Mouse (Mus musculus) mouse embryonic stem cell (cell line): ENCODE data around the gene Rgp1.
"Not testable (repeated sequence)": the region's sequence is repeated elsewhere in the genome, so short reads cannot be mapped to it uniquely, and the experiment has no call there.

Experiments
- in situ Hi-C, 2 experiments: fragments of 300-500 bp; cut with MboI; formaldehyde crosslinking; loops; 1 replicate in 1 of 2; 3 replicates in 1 of 2; pipeline ENCODE4 v1.14.3; 2019 to 2020; ENCODE audit warnings: low sequenced_read_pairs in 2 of 2, low pct_unique_long_range_greater_than_20kb in 1 of 2, mixed read lengths in 1 of 2; ENCODE audit not compliant: unreplicated experiment in 1 of 2

Gene Rgp1

DNA sequence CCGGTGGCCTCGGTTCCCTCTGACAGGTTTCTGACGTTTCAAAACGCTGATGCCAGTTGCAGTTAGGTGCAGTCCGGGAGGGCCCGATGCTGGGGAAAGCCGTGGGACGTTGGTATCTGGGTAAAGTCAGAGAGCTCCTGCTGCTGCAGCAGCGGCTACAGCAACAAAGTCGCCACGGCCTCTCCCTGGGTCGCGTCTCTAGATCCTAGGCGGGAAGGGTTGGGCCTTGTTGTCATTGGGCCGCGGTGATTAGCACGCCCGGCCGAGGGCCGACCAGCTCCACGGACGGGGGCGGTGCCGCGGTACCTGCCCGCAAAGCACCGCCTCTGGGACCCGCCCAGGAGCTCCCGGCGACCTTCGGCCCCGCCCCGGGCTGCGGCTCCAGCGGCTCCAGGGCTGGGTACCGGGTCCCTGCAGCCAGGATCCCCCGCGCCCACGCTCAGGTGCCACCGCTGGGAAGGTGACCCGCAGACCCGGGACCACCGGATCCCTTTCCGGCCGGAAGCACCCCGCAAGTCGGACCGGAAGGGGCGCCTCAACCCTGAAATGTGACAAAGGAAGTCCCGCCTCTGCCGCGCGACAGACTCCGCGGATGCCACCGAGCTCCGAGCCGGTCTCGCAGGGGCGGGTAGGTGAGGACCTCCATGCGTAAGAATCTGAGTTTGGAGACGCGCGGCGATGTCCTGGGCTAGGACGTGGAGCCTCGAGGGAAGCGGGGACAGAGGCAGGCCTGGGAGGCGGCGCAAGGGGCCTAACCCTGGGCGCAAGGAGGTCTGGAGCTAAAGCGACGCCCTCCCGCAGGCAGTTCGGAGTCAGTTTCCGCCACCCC, at the start of gene Rgp1, which contains the start of gene Gba2:
Rgp1 (plus strand) TSS at position 340 of the 829 bp plus-strand sequence.
Gba2 (minus strand) TSS at position 498 of the 829 bp plus-strand sequence.
- in situ Hi-C loops: no loop called here

DNA sequence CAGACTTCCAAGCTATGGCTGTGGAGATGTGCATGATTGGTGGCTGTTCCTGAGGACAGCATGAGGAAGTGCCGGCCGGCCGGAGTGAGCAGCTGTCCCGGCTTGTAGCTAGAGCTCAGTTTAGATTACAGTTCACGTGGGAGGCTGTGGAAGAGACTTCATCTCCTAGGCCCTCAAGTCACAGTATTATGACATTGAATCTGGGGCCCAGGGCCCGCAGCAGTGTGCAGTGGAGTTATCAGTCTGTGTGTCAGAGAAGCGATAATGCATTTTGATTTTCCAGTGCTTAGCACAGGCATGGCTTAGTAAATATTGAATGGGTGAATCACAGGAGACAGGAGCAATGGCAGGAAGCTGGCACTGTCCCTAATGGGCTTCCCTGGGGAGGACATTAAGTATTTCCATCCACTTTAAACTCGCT, 48.4 kb upstream of the Rgp1 start:
- in situ Hi-C loops: no loop called here

DNA sequence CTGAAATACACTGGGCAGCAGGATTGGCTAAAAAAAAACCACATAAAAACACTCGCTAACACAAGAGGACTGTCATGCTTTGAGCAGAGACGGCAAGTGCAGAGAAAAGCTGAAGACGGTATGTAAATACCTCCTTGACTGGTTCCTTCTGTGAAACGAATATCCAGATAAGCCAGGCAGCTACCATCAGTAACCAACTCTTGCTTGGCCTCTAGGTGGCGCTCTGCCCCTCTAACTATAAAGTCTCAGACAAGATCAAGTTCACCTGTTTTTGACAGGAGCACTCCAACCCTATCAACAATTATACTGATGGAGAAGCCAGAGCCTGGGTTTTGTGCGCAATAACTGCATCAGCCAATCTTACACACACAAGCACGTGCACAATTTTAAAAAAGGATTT, 47.9 kb upstream of the Rgp1 start:
- in situ Hi-C loops: no loop called here

DNA sequence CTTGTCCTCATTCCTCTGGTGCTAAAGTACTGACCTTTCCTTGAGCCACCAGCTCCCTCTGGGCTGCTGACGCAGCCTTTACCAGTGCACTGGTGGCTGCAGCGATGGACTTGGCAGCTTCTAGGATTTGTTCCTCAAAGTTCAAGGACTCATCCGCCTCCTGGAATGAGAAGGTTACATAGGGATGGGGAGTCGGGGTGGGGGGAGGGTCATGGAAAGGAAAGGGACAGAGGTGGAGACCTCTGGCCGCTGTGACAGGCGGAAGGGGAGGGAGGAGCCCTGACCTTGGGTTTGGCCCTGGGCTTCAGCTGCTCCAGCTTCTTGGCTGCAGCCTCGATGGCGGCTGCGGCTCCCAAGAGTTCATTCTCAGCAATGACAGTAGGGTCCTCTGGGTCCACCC, 45.2 kb upstream of the Rgp1 start:
- in situ Hi-C loops: no loop called here

DNA sequence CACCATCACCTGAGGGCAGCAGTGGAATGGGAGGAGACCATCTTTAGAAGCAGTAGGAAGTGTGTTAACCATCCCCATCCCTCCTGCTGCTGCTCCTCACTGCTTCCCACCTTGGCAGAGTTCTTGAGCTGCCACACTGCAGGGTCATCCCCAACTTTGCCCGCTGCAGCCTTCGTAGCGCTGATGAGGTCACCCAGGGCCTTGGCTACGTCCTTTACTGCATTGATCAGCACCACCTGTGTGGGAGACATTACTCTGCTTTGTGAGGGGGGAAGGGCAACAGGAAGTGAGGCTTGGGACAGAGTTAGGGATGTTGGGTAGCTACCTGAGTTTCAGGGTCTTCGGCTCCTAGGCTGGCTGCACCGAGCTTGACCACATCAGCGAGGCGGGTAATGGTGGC, 42.9 kb upstream of the Rgp1 start:
- in situ Hi-C loops: no loop called here

DNA sequence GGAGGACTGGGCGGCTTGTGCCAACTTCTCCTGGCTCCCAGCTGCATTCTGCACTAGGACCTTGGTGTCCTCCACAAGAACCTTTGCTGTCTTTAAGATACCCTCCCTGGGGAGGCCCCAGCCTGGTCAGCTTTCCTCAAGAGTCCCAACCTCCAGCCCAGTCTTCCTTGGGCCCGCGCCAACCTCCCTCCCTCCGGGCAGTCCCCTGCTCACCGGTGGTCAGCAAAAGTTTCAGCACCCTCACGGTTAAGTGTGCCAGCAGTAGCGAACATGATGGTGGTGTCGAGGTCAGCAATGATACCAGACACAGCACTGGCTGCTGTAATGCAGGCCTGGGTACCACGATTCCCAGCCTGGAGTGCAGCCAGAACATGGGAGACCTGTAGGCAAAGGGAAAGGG, 42.5 kb upstream of the Rgp1 start:
- in situ Hi-C loops: no loop called here

DNA sequence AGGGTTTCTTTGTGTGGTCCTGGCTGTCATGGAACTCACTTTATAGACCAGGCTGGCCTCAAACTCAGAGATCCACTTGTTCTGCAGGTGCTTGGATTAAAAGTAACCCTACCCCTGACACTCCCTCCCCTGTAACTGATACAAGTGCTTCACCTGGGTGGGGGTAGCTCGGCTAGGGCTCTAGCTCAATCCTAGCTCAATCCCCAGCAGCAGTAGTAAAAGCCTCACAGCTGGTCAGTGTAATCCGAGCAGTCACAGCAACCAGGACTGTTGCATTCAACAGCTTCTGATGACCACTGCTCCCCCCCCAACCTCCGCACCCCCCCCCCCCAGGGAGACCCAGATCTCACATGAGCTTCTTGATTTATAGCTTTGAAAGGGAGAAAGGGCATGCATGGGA, 36.5 kb upstream of the Rgp1 start:
- in situ Hi-C loops: no loop called here

DNA sequence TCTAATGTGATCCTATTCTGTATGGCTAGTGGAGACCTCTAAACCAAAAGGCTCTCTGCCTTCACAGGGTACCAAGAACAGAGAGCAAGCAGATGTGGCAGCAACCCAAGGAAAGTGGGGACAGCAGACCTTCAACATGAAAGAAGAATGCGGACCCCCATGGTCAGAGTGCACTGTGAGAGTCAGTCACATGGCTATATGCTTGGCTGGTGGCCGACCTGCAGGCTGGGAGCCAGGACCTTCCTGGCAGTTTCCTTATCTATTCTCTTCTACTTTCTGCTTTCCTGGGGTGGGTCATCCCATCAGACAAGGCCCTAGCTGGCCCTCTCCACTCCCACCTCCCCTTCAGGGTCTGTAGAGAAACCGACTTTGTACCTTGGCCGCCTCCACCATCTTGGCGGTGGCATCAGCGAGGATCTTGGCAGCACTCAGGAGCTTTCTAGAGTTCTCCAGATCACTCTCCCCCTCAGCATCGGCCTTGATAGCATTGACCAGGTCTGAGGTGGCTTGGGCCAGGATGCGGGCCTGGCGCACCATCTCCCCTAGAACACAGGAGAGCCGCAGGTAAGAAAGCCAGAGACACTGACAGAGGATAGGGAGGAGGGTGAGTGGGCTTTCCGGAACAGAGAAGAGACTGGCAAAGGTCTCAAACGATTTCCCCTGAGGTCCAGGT, 32.0 kb upstream of the Rgp1 start:
- in situ Hi-C loops: no loop called here

DNA sequence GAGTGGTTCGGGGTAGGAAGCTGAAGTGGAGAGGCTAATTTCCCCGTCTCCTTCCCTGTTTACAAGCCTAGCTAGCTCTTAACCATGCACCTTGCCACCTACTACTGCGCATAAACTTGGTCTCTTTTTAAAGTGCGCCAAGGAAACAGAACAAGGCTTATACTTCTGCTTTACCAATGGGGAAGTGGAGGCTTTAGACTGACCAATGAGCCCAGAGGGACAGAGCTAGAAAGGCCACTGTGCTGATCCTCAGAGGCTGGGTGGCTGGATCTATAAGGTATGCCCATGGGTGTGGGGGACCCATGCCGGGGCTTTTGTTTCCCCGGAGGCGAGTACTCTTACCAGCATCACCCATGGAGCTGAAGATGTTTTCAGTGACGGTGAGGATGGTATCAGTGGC, 31.4 kb upstream of the Rgp1 start:
- in situ Hi-C loops: no loop called here

DNA sequence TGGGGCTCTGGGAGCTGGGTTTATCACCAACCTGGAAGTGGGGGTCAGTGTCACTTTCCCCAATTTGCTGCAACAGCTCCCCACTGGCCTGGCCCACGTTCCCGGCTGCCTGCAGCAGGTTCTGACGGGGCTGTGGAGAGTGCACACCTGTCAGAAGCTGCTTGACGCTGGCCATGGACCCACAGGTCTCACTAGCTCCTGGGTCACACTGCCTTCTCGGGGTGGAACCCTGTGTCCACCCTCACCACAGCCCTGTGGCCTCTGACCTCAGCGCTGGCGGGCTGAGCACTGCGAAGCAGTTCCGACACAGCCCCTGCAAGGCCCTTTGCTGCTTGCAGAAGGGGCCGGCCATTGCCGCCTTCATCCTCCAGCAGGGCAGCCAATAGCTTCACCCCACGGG, 29.5 kb upstream of the Rgp1 start:
- in situ Hi-C loops: no loop called here

DNA sequence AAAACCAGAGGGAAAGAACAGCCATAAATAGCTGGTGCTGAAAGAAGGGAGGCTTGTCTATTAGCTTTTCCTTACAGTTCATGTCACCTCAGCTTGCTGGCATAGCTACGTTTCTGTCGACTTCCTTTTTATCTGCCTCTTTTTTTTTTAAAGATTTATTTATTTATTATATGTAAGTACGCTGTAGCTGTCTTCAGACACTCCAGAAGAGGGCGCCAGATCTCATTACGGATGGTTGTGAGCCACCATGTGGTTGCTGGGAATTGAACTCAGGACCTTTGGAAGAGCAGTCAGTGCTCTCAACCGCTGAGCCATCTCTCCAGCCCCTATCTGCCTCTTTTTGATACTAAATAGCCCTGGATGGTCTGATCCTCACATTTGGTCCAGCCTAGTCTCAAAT, 26.7 kb upstream of the Rgp1 start:
- in situ Hi-C loops: not testable (repeated sequence)

DNA sequence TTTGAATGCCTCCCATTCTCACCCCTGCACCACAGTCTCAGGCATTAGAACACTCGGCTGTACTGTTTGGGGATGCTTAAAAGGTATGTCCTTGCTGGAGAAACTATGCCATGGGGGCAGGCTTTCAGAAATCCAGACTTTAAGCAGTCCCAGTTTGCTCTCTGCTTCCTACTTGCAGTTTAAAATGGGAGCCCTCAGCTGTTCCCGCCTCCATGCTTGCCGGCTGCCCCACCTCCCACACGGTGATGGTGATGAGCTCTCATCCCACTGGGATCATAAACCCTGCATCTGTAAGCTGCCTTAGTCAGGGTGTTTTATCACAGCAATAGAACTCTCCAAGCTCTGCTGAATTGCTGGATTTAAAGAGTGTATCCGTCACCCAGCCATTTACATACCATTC, 26.1 kb upstream of the Rgp1 start:
- in situ Hi-C loops: no loop called here

DNA sequence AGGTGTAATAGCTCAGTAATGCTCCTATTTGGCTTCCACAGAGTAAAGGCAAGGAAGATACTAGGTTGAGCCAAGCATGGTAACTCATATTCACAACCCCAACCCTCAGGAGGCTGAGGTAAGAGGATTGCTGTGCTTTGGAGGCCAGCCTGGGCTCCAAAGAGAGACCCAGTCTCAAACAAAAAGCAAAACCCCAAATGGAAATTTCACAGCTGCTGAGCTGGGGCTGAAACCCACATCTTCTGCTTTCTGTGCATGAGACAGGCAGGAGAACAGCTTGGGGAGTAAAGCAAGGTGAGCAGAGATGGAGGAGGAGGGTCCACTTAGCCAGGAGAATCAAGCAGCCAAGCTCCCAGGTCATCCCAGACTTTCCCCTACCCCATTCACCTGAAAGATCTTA, 24.6 kb upstream of the Rgp1 start:
- in situ Hi-C loops: no loop called here

DNA sequence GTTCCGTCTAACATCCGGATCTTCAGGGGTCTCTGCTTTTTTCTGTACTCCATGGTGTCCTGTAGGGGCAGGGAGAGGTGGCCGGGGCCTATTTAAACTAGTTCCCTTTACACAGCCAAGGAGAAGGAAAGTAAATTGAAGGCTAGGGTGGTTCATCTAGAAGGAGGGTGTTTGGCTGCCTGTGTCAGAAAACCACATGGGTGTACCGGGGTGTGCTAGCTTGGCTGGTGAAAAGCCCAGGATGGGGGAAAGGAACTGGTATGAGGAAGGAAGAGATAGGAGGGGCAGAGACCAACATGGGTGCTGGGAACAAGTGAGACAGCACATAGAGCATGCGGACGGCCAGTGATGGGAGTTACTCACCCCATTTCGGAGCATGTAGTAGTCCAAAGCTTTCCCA, 22.6 kb upstream of the Rgp1 start:
- in situ Hi-C loops: no loop called here

DNA sequence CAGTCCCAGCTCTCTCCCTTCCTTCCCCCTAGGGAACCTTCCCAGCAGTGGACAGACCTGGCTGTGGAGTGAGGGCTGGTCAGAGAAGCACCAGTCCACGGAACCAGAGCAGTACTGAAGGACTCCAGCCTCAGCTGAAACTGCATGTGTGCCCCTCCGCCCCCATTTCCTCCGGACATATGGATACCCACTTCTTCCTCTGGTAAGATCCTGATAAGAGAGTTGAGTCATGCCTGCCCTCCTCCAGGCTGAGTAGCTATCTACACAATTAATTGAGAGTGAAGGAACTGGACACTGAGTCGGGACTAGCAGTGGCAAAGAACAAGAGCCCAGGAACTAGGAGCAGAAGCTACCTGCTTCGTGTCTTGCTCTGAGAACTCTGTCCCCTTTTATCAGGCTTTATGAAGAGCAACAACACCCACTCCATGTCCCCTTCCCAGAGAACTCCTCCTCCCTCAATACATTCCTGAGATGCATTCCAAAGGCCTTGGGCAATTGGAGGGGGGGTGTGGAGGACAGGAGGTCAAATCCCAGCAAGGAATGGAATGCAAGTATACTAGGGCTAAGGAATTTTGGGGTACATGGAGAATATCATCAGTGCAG, 20.4 kb upstream of the Rgp1 start:
- in situ Hi-C loops: no loop called here

DNA sequence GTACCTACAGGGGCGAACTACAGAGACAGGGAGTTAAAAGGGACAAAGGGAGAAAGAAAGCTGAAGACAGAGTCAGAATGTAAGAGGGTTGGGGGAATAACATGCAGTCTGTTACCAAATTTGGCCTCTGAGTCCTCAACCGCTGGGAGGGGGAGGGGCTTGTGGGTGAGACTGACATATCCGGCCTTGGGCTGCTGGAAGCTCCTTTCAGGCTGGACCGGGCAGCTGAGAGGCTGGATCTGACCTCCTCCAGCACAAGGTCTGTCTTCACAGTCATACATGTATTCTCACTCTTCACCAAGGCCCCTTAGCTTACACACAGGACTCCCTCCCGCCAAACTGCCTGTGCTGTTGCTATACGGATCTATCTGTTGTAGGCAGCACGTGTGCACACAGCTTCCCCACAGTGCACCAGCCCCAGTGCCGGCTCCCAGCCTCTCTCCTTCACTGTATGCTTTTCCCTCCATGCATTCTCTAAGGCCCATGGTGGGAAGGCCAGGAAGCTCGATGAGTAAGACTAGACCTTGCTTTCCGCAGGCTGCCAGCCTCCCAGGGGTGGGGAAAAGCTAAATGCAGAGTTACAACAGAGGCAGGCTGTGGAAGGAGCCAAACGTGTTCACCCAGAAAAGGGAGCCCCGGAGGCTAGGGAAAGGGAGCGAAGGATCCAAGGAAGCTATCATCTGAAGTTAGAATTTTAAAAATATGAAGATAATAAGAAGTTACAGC, 19.7 kb upstream of the Rgp1 start:
- in situ Hi-C loops: no loop called here

DNA sequence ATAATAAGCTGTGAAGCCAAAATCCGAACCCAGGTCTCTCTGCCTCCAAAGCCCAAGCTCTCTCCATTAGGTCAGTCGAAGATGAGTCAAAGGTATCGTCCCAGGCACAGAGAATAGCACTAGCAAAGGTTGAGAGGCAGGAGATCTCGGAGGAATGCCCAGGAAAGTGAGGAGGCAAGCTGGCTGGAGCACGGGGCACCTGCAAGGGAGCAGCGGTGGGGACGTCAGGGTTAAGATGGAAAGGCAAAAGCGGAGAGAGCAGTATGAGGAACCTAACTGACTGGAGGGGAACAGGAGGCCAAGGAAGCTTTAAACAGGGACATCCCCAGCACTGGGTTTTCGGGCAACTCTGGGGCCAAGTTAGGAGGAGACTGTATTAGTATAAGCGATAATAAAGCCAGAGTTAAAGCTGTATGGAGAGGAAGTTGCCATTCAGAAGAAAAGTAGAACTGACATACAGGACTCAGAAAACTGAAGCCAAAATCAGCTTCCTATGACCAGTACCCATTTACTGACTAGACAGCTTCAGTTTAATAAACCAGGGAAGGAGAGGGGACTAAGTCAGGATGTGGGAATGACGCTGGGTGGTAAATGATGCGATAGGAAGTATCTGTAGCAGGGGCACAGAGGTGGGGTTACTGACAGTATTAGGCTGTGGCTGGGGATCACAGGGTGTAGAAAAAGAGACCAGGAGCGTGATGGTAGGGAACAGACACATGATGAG, 18.8 kb upstream of the Rgp1 start:
- in situ Hi-C loops: no loop called here

DNA sequence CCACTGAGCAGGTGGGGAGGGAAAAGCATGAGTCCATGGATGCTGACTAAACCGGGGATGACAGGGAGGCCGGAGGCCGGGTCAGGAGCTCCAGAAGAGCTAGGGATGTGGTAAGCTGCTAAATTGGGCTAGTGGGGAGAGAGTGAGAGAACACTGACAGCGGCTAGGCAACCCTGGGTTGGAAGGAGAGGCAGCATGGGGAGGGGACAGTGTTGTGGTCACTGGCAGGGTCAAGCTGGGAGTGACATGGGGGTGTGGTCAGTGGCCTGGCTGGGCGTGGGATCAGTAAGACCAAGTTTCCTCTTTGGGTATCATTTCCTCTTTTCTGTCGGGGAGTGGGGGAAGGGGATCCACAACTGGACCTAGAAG, 18.3 kb upstream of the Rgp1 start:
- in situ Hi-C loops: no loop called here

DNA sequence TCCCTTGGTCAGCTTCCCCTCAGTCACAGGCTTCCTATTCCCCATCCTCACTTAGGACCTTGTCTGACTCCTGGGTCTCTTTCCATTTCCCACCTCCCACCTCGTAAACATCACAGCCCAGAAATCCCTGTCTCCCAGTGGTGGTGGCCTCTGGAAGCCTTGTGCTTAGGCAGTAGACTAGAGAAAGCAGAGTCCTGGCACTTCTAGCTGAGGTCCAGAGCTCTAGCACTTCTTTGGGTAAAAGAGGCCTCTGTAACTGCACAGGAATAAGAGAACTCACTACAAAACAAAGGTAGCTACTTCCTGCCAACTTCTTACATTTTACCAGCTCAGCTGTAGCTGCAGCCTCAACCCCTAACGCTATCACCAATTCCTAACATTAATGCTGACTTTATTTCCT, 17.5 kb upstream of the Rgp1 start:
- in situ Hi-C loops: no loop called here
